Mouse (Mus musculus) left cerebral cortex, postnatal 36 days (tissue): ENCODE measurements around the gene Gm21885. TPM values are rescaled to one million over a fixed set of nuclear protein-coding genes. Genes with fewer than 3 reads are reported as not detected.

ENCODE experiments used
- DNase-seq, 2 experiments: peaks; one replicate each; pipeline ENCODE4 v3.0.0; 2021 to 2022; ENCODE audit warnings: low spot score in 2 of 2, mixed read lengths in 1 of 2
- intact Hi-C: fragments of 180-260 bp; cut with DNase I; formaldehyde crosslinking; loops from one replicate; pipeline ENCODE4 v1.15.1; 2025
- total RNA-seq, 2 experiments: library from RNA; stranded (reverse); gene quantifications; 2 replicates each; pipeline ENCODE4 v1.2.3; 2021

The Gm21885 gene
- not detected for total RNA-seq

GRCm38 (mm10) chr11:94281199-94282181 lies at the start of gene Gm21885:
Gm21885 (plus strand) TSS chr11:94281873.
- DNase-seq: no peak
- intact Hi-C loops: no loop called here

GRCm38 (mm10) chr11:94233405-94233804 lies 48.3 kb upstream of the Gm21885 start:
- intact Hi-C loops: no loop called here
- no peak for DNase-seq

GRCm38 (mm10) chr11:94234380-94234779 lies 47.3 kb upstream of the Gm21885 start:
- no peak for DNase-seq
- intact Hi-C loops: no loop called here

- intact Hi-C loops: loop anchor here (5.0 kb wide), 2 partner anchors 92 to 252 kb away; partner anchors contain the start of genes Ankrd40 and Spata20
Observed at GRCm38 (mm10) chr11:94234857-94235256, 46.8 kb upstream of the Gm21885 start.

GRCm38 (mm10) chr11:94236074-94236473 lies 45.6 kb upstream of the Gm21885 start:
- intact Hi-C loops: loop anchor here (1.0 to 5.0 kb wide), 3 partner anchors 40 to 251 kb away; partner anchors contain the start of genes Ankrd40 and Spata20
- DNase-seq: peak; percentile 60 to 67

More at GRCm38 (mm10) chr11:94234857-94235256, 46.8 kb upstream of the Gm21885 start:
- DNase-seq: no peak

- no peak for DNase-seq
- intact Hi-C loops: loop anchor here (5.0 kb wide), 2 partner anchors 89 to 249 kb away; partner anchors contain the start of genes Ankrd40 and Spata20
Observed at GRCm38 (mm10) chr11:94238786-94239185, 42.9 kb upstream of the Gm21885 start.

- no peak for DNase-seq
- intact Hi-C loops: loop anchor here (5.0 kb wide), 2 partner anchors 88 to 248 kb away; partner anchors contain the start of genes Ankrd40 and Spata20
Observed at GRCm38 (mm10) chr11:94239706-94240105, 42.0 kb upstream of the Gm21885 start.

GRCm38 (mm10) chr11:94242760-94243421 lies 38.8 kb upstream of the Gm21885 start:
- intact Hi-C loops: no loop called here

GRCm38 (mm10) chr11:94243422-94244180 lies 38.1 kb upstream of the Gm21885 start:
- intact Hi-C loops: no loop called here
- no peak for DNase-seq

More at GRCm38 (mm10) chr11:94242760-94243421, 38.8 kb upstream of the Gm21885 start:
- no peak for DNase-seq

- intact Hi-C loops: no loop called here
- no peak for DNase-seq
Observed at GRCm38 (mm10) chr11:94244385-94244784, 37.3 kb upstream of the Gm21885 start.

GRCm38 (mm10) chr11:94245955-94246788 lies 35.5 kb upstream of the Gm21885 start, which contains the start of gene Wfikkn2:
Wfikkn2 (minus strand) TSS chr11:94246005.
- DNase-seq: peak in 1 of 2 experiments; percentile 28
- intact Hi-C loops: no loop called here

GRCm38 (mm10) chr11:94246789-94247061 lies 34.9 kb upstream of the Gm21885 start:
- no peak for DNase-seq
- intact Hi-C loops: no loop called here

- intact Hi-C loops: no loop called here
- DNase-seq: no peak
Observed at GRCm38 (mm10) chr11:94253156-94253555, 28.5 kb upstream of the Gm21885 start.

GRCm38 (mm10) chr11:94253691-94254090 lies 28.0 kb upstream of the Gm21885 start:
- intact Hi-C loops: no loop called here
- no peak for DNase-seq

- intact Hi-C loops: no loop called here
- DNase-seq: no peak
Observed at GRCm38 (mm10) chr11:94255733-94256132, 25.9 kb upstream of the Gm21885 start.

- DNase-seq: no peak
- intact Hi-C loops: no loop called here
Observed at GRCm38 (mm10) chr11:94257987-94258386, 23.7 kb upstream of the Gm21885 start.

- no peak for DNase-seq
- intact Hi-C loops: no loop called here
Observed at GRCm38 (mm10) chr11:94259814-94260213, 21.9 kb upstream of the Gm21885 start.

GRCm38 (mm10) chr11:94261585-94262370 lies 19.9 kb upstream of the Gm21885 start:
- DNase-seq: no peak
- intact Hi-C loops: no loop called here
